Mouse (Mus musculus) cerebellum, adult 2 months (tissue): ENCODE measurements around the gene Ddhd1.

ENCODE experiments used
- CTCF ChIP-seq: fragments of 200-500 bp; IDR thresholded peaks from 2 replicates; pipeline ENCODE4 v1.5.1; 2011; ENCODE audit warnings: low read depth, mild to moderate bottlenecking, control low read depth, low read length, moderate library complexity, borderline replicate concordance; ENCODE audit not compliant: insufficient read depth
- POLR2A ChIP-seq: fragments of 200-500 bp; IDR thresholded peaks from 2 replicates; pipeline ENCODE4 v1.6.1; 2011; ENCODE audit warnings: low read length, control low read depth, borderline replicate concordance; ENCODE audit not compliant: insufficient read depth

DNA sequence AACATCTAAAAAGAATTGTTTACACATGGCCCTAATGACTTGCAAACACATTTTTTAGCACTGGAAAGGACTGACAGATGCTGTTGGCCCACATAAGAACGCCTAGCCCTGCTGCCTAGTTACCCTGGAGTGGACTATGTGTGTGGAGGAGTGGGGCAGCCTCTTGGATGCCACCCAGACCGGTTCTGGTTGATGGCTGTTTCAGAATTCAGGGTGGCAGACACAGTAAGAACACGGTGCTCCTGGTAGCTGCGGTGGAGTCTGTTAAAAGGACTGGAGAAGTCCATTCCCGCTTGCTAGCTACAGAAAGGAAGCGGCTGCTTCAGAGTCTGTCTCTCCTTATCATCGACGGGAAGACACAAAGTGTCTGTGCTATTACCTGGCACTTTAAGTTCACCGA, 57.4 kb downstream of the Ddhd1 start:
- no peak for TF ChIP-seq CTCF
- no peak for TF ChIP-seq POLR2A
